Mouse (Mus musculus) urinary bladder, adult 2 months (tissue): ENCODE data around the gene Lrpprc. TPM values are rescaled to one million over a fixed set of nuclear protein-coding genes. Genes with fewer than 3 reads are reported as not detected.

Source experiments
- DNase-seq: peaks from one replicate; pipeline ENCODE4 v3.0.0; 2022; ENCODE audit warnings: low spot score
- polyA plus RNA-seq: library from polyadenylated mRNA; depleted of rRNA; stranded (reverse); fragments of >200 nt; gene quantifications from 2 replicates; pipeline ENCODE4 v1.2.3, GENCODE M21; 2012; rRNA removed

Lrpprc gene
- polyA plus RNA-seq, 1 experiment: 24.7 TPM

DNA sequence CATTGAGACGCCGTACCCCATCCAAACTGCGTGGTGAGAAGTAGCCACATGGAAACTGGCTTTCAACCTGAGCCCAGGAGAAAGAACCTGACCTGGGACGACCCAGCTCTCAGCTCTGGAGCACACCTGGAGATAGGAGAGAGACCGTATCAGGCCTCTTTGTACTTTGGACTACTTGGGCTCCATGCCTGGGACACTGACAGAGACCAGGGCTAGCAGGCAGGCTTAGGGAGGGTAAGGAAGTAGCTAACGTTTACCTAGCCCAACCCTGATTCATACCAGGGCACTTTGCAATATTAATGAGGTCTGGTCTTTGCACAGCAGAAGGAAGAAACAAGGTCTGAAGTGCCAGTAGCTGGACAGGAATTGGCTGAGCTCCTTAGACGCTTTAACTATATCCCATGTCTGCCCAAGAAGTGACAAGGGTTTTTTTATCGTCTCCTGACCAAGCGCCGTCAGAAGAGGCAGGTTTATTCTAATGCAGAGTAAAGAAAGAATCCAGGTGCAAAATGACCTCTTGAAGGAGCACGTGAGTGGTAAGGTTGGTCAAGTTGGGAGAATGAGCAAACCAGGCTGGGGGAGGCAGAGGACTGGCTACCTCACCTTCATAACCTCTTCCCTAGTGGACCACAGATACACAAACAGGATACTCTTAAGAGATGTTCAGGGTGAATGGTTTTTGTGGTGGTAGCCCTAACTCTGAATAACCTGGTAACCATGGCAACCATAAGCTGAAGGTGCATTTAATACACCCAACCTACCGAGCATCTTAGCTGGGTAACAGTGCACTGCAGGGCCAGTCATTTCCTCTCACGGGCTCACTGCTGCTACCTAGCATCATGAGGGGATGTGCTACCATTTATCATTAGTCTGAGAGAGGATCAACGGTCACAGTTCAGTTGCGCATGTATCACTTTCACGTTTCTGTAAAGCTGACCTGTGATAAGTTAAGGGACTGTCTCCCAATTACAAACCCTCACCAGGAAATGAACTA lies 117.9 kb downstream of the Lrpprc start:
- DNase-seq: no peak

DNA sequence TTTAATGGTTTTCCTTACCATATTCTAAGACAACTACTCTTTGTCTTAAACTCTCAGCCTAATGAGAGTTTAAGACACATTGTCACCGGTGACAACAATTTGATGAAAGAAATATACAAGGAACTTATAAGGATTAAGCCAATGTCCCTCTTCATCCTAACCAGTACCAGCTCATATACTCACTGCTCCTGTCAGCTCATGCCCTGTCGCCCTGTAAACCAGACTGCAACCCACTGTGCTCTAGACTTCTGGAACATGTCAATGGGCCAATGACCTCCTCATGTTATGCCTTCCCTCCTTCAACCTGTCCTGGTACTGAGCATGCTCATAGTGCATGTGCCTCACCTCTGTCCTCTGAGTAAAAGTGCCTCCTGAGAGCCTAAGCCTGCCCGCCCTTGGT lies 122.7 kb downstream of the Lrpprc start:
- no peak for DNase-seq

DNA sequence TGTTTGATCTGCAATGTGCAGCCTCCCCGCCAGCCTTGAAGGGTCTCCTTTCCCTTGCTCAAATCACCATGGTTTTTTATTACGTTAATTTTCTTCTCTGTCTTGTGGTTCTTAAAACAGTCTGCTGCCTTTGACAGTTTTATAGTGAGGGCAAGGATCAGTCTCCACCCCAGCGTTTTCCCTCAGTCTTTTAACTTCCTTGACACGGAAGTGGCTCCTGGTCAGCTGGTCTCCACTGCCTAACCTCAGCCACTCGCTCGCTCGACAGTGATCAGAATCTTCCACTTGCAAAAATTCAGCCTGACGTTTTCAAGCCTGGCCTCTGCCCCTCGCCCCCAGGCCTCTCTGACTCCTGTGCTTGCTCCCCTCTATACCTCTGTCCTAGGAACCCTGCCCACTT lies 124.9 kb downstream of the Lrpprc start:
- no peak for DNase-seq

DNA sequence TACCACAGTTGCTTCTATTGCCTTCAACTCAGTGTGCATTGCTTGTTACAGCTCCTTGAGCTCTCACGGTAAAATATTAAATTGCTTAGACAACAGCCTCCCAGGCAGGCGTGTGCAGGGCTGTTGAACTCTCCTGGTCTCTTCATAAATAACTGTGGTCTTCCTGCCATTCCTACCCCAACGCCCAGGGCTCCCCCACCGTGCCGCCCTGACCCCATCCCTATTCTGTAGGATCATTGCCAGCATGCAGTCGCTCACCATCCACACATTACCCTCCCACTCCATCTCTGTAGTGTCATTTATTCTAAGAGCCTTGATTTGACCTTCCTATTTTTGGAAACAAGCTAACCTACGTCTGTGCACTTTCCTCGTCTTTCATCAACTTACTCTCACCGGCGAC lies 125.5 kb downstream of the Lrpprc start:
- DNase-seq: no peak

GRCm38 (mm10) chr17:84658951-84659350 lies 131.6 kb downstream of the Lrpprc start:
- DNase-seq: no peak

GRCm38 (mm10) chr17:84658195-84658594 lies 132.4 kb downstream of the Lrpprc start:
- DNase-seq: no peak

DNA sequence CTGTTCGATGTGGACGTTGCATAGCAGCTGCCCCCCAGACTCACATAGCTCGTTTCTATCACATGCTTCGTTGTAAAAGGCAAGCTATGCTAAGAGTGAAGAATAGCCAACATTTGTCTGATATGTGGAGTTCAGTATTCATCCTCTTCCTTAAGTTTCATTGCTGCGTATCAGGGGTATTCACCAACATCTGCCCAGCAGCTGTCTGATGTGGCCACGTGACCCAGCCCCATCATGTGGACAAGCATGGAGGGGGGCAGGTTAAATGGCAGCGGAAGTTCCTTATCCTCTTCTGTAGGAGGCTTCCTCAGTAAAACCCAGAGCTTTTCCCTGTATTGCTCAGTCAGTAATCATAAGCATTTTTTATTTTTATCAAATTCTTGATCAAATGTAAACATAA lies 132.8 kb downstream of the Lrpprc start:
- DNase-seq: no peak

DNA sequence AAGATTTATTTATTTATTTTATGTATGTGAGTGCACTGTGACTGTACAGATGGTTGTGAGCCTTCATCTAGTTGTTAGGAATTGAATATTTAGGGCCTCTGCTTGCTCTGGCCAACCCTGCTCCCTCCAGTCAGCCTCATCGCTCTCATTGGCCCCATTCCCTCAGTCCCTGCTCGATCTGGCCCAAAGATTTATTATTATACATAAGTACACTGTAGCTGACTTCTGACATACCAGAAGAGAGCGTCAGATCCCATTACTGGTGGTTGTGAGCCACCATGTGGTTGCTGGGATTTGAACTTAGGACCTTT lies 133.2 kb downstream of the Lrpprc start:
- DNase-seq: no peak

GRCm38 (mm10) chr17:84656653-84657421 lies 133.8 kb downstream of the Lrpprc start:
- DNase-seq: no peak

DNA sequence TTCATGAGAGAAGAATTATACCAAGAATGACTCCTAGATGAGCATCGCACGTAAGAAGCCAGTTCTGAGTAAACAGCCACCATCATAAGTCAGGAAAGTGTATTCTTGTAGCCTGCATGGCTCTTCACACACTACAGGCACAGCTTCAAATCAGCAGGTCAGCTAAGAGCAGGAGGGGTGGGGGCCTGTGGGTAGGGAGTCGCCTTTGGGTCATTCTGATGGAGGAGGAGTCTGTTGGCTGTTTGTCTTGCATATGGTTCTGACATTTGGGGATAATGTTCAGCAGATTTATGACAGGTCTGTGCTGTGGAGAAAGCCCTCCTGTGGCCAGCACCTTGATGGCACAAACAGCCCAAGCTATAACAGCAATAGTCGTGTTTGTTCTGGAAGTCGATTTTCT lies 134.4 kb downstream of the Lrpprc start:
- no peak for DNase-seq

Other genes with a start within 250 kb of the Lrpprc start
- 21.1 and 23.9 TPM in 2 replicates for gene Dync2li1, start 164.3 kb downstream of the Lrpprc start, polyA plus RNA-seq
- 0.10 and 0.12 TPM in 2 replicates for gene Abcg8, start 114.5 kb downstream of the Lrpprc start, polyA plus RNA-seq
- 0.66 and 0.84 TPM in 2 replicates for gene Abcg5, start 107.8 kb downstream of the Lrpprc start, polyA plus RNA-seq
- 55.2 and 63.3 TPM in 2 replicates for gene Ppm1b, start 166.0 kb upstream of the Lrpprc start, polyA plus RNA-seq
- 0.17 and 0.19 TPM in 2 replicates for gene Slc3a1, start 237.6 kb upstream of the Lrpprc start, polyA plus RNA-seq